Mouse (Mus musculus) hindbrain, embryonic 16.5 days (tissue): ENCODE results near the gene Npas3. TPM values are rescaled to one million over a fixed set of nuclear protein-coding genes. Genes with fewer than 3 reads are reported as not detected.

Source experiments
- ATAC-seq: fragments of 200-750 bp; cut with Nextera tagmentation; 2 replicates; pipeline ENCODE4 v1.8.0; 2017; ENCODE audit warnings: moderate TSS enrichment, moderate library complexity
- H3K27ac ChIP-seq: fragments of 300-500 bp; sonication (generic); 2 replicates; pipeline ENCODE4 v1.5.1; 2014; ENCODE audit warnings: low read depth, mild to moderate bottlenecking, control low read depth, low read length, moderate library complexity
- H3K27me3 ChIP-seq: fragments of 300-500 bp; sonication (generic); replicated peaks from 2 replicates; pipeline ENCODE4 v1.6.1; 2014; ENCODE audit warnings: low read length; ENCODE audit not compliant: control insufficient read depth, insufficient read depth
- H3K36me3 ChIP-seq: fragments of 300-500 bp; sonication (generic); 2 replicates; pipeline ENCODE4 v1.6.1; 2014; ENCODE audit warnings: mild to moderate bottlenecking, low read length, moderate library complexity, mixed read lengths; ENCODE audit not compliant: control insufficient read depth, insufficient read depth
- H3K4me1 ChIP-seq: fragments of 300-500 bp; sonication (generic); 2 replicates; pipeline ENCODE4 v1.6.1; 2014; ENCODE audit warnings: low read depth, low read length; ENCODE audit not compliant: control insufficient read depth, insufficient read depth
- H3K4me2 ChIP-seq: fragments of 300-500 bp; sonication (generic); 2 replicates; pipeline ENCODE4 v1.6.1; 2014; ENCODE audit warnings: mild to moderate bottlenecking, low read length, control low read depth, moderate library complexity
- H3K4me3 ChIP-seq: fragments of 300-500 bp; sonication (generic); 2 replicates; pipeline ENCODE4 v1.5.1; 2014; ENCODE audit warnings: mild to moderate bottlenecking, low read length, control low read depth, moderate library complexity
- H3K9ac ChIP-seq: fragments of 300-500 bp; sonication (generic); 2 replicates; pipeline ENCODE4 v1.6.1; 2014; ENCODE audit warnings: low read depth, mild to moderate bottlenecking, control low read depth, low read length, moderate library complexity
- H3K9me3 ChIP-seq: fragments of 300-500 bp; sonication (generic); 2 replicates; pipeline ENCODE4 v1.6.1; 2014; ENCODE audit warnings: mild to moderate bottlenecking, low read length, moderate library complexity; ENCODE audit not compliant: control insufficient read depth
- WGBS: fragments of 180-500 bp; shearing (Covaris S2); extraction: QIAGEN DNeasy Blood & Tissue Kit; methylation state at CpG from one replicate; pipeline ENCODE4 v1.1.7; 2014; 5-methylcytosine and 5-hydroxymethylcytosine counted together
- polyA plus RNA-seq: library from polyadenylated mRNA; unstranded; fragments of >200 nt; fragmentation: Nextera tagmentation; extraction: Ambion mirVana; gene quantifications from 2 replicates; pipeline ENCODE4 v1.2.1, GENCODE M21; 2015

The Npas3 gene
- polyA plus RNA-seq, 1 experiment from 2014 or later, result 21.4 TPM

DNA sequence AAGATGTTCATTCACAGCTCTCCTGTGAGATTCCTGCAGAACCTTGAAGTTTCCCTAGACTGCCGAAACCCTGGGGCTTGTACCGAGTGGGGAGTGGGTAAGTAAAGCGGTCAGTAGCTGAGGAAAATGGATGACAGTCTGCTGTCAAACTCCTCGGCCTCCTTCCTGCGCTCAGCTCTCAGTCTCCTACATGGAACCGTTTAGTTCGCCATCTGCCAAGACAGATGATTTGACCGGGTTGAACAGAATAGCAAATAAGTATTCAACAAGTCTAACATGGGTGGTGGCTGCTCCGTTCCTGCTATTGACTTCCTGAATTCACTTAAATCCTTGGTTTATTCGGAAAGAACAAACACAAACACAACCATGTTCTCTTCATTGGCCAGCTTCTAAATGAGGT, 541.0 kb downstream of the Npas3 start:
- H3K4me3 ChIP-seq, result no peak overlapping the region
- WGBS, result 68% methylated on average over 10 of the region's 10 CpGs
- no peak overlapping the region for H3K27ac ChIP-seq
- H3K27me3 ChIP-seq, result 0 out of 2 replicates have a peak, but pooled peaks cover 2% of the 10 kb centered on the region
- H3K36me3 ChIP-seq, result no peaks in the 10 kb centered on the region
- no peak for ATAC-seq
- no peaks in the 10 kb centered on the region for H3K9me3 ChIP-seq
- H3K4me2 ChIP-seq, result no peak overlapping the region
- H3K4me1 ChIP-seq, result no peaks in the 10 kb centered on the region; the same call in 1 of the 2 replicates
- H3K9ac ChIP-seq, result no peak overlapping the region

DNA sequence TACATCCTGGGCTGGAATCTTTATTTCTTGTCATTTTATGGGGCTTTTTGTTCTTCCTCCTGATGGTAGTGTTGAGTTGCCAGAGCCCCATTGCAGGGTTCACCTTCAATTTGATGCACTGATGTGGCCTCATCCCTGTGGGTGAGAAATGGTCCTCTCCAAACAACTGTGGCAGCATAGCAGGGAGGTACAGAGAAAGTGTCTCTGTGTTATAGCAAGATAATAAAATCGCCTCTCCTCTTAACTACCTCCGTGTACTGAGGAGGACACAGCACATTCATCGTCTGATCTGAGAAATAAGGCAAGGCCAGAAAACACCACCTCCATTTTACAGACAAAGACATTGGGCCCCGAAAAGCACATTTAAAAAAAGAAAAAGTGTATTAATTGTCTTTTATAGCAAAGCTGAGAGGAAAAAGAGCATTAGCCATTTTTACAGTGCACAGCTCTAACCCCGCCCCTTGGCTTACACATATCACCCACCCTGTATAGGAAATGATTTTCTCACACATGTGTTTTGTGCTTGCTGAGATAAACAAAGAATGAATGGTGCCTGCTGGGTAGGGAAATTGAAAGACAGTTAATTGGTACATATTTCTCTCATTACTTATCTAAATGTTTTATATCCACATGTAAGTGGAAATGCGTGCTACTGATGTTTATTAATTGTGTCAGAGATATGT, 546.4 kb downstream of the Npas3 start:
- no peak overlapping the region for H3K4me3 ChIP-seq
- H3K4me2 ChIP-seq, result no peak overlapping the region
- no peak overlapping the region for H3K27ac ChIP-seq
- H3K9ac ChIP-seq, result no peak overlapping the region
- H3K9me3 ChIP-seq, result no peaks in the 10 kb centered on the region
- no peaks in the 10 kb centered on the region for H3K36me3 ChIP-seq
- 80% methylated on average over 6 of the region's 6 CpGs for WGBS
- no peak for ATAC-seq
- H3K4me1 ChIP-seq, result no peaks in the 10 kb centered on the region; the same call in 1 of the 2 replicates
- H3K27me3 ChIP-seq, result 0 out of 2 replicates have a peak, but pooled peaks cover 2% of the 10 kb centered on the region

DNA sequence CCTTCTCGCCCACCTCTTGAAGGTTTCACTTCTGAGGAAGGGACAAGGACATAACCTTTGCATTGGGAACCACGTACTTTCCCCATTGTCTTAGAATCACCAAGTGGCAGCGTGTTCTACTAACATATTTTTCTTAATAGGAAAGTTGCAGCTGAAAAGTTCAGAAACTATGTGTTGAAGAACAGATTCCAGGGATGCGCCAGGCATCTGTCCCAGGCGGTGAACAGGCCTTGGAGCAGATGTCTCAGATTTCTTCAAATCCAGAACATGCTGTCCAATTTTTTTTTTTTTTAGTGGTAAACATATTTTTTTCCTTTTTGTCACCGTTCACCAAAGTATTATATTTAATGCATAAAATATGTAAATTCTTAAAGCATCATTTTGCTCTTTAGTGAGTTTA, 553.4 kb downstream of the Npas3 start:
- Histone ChIP-seq H3K4me1 (peaks cover 4% of the 10 kb centered on the region; the same call in 1 of the 2 replicates), H3K27ac (no peak overlapping the region), H3K4me2 (no peak overlapping the region), H3K4me3 (no peak overlapping the region), H3K9ac (no peak overlapping the region), H3K9me3 (no peaks in the 10 kb centered on the region), H3K36me3 (no peaks in the 10 kb centered on the region), H3K27me3 (no peaks in the 10 kb centered on the region)
- 77% methylated on average over 6 of the region's 6 CpGs for WGBS
- ATAC-seq, result no peak

DNA sequence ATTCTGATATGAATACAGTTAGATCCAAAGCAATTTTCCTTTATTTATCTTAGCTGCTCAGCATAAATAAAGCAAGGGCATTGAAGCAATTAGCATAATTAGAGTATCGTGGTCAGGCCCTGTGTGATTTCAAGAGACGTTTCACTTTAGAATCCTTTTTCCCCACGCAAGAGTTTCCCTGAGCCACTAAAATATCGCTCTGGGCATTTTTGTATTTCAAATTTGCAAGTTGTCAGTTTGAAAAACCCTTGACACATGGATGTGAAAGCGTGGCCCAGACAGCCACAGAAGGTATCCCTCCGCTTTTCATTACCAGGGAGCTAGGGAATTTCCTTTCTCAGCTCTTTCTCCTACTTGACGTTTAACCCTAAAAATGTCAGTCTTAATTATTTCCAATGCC, 553.9 kb downstream of the Npas3 start:
- 37% methylated on average over 7 of the region's 7 CpGs for WGBS
- H3K4me1 ChIP-seq, result peaks cover 4% of the 10 kb centered on the region; the same call in 1 of the 2 replicates
- no peak overlapping the region for H3K27ac ChIP-seq
- no peaks in the 10 kb centered on the region for H3K9me3 ChIP-seq
- H3K9ac ChIP-seq, result no peak overlapping the region
- H3K27me3 ChIP-seq, result no peaks in the 10 kb centered on the region
- H3K4me2 ChIP-seq, result no peak overlapping the region
- ATAC-seq, result no peak
- no peak overlapping the region for H3K4me3 ChIP-seq
- H3K36me3 ChIP-seq, result no peaks in the 10 kb centered on the region

DNA sequence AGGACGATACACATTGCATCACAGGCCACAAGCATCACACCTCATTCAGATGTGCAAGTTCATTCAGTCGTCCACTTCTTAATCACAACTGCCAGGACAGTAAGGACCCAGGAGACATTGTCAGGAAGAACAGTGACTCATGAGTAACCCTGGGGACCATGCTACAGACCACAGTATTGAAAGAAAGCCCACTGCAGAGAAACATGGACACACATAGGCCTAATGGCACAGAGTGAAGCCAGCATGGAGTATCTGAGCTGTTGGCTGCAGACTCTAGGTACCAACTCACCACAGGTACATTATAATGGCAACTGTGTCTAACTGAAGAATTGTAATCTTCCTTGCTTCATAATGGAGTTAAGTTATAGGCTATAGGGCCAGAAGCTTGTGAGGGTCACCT, 561.6 kb downstream of the Npas3 start:
- no peak overlapping the region for H3K4me2 ChIP-seq
- no peak overlapping the region for H3K9ac ChIP-seq
- no peak for ATAC-seq
- H3K9me3 ChIP-seq, result no peaks in the 10 kb centered on the region
- H3K27me3 ChIP-seq, result no peaks in the 10 kb centered on the region
- WGBS, result 91% methylated on average over 2 of the region's 2 CpGs
- H3K4me3 ChIP-seq, result no peak overlapping the region
- H3K4me1 ChIP-seq, result no peaks in the 10 kb centered on the region
- H3K36me3 ChIP-seq, result no peaks in the 10 kb centered on the region
- H3K27ac ChIP-seq, result no peak overlapping the region

DNA sequence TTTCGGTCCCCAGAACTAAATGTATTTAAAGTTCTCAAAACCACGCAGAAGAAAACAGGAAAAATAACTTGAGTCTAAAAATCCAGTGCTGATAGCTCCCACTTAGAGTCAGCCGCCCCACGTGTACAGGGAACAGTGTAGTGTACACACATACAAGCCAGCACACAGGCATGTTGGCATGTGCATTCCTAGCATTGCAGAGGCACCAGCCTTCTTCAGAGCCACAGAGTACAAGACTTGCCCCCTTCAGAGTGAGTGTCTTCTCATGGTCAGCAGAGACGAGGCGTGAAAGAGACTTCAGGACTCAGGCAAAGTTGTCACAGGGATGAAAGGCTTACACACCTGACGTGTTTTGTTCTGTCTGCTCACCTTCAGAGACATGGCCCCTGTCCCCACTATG, 565.8 kb downstream of the Npas3 start:
- Histone ChIP-seq H3K4me2 (no peak overlapping the region), H3K4me1 (0 out of 2 replicates have a peak, but pooled peaks cover 3% of the 10 kb centered on the region), H3K27me3 (no peaks in the 10 kb centered on the region), H3K9ac (no peak overlapping the region), H3K36me3 (no peaks in the 10 kb centered on the region), H3K27ac (no peak overlapping the region), H3K4me3 (no peak overlapping the region), H3K9me3 (no peaks in the 10 kb centered on the region)
- no peak for ATAC-seq
- WGBS, result 91% methylated on average over 7 of the region's 7 CpGs

DNA sequence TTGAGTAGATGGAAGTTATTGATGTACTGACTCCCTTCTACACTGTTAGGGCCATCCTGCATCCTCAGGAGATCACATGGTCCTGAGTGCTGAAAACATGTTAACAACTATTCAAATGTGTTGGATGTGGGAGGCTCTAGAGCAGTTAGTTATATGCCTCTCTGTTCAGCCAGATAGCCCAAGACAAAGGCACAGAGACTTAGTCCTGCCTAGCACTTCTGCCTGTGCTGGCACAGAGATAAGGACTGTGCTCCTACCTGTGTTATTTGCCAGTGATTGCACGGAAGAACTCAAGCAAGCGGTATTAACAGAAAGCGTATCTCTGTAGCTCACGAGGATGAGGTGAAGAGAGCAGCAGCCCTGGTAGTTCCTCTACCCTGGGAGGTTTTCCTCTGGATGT, 571.5 kb downstream of the Npas3 start:
- WGBS, result 95% methylated on average over 4 of the region's 4 CpGs
- no peaks in the 10 kb centered on the region for H3K36me3 ChIP-seq
- H3K9me3 ChIP-seq, result no peaks in the 10 kb centered on the region
- H3K27ac ChIP-seq, result no peak overlapping the region
- ATAC-seq, result no peak
- H3K4me1 ChIP-seq, result peaks cover 3% of the 10 kb centered on the region; the same call in 1 of the 2 replicates
- no peak overlapping the region for H3K4me2 ChIP-seq
- H3K4me3 ChIP-seq, result no peak overlapping the region
- no peak overlapping the region for H3K9ac ChIP-seq
- H3K27me3 ChIP-seq, result no peaks in the 10 kb centered on the region

DNA sequence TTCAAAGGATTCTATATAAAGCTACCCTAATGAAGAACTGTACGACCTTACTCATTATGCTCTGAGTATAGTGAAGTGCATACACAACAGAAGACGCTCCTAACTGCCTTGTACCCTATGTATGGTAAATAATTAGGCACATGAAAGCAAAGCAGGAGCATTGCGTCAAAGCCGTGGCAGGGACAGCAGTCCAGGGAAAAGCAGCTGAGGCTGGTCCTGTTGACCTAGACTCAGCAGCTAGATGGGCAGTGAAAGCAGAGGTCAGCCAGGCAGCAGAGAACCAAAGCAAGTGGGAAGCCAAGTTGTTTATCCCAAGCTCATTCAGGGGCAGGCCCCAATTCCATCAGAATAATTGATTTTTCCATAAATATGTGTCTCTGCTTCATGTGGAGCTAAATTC, 574.4 kb downstream of the Npas3 start:
- no peak overlapping the region for H3K9ac ChIP-seq
- ATAC-seq, result no peak
- H3K9me3 ChIP-seq, result no peaks in the 10 kb centered on the region
- H3K36me3 ChIP-seq, result no peaks in the 10 kb centered on the region
- H3K4me2 ChIP-seq, result no peak overlapping the region
- no peak overlapping the region for H3K4me3 ChIP-seq
- peaks cover 5% of the 10 kb centered on the region for H3K4me1 ChIP-seq
- WGBS, result 64% methylated on average over 4 of the region's 4 CpGs
- H3K27ac ChIP-seq, result no peak overlapping the region
- no peaks in the 10 kb centered on the region for H3K27me3 ChIP-seq

DNA sequence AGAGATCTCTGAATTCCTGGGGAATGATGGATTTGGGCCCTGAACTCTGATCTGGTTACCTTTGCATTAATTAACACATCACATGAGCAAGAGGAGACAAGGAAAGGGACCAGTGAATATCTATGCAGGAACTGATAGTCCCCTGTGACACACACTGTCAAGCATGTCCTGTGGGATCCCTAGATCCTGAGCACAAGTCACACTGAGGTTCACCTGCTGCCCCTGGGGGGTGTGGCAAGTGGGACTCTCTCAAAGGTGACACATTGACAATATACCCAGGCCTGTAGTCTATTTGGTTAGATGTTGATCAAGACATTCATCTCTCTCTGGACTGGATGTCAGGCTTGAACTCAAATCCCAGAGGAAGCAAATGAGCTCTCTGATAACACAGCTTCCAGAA, 576.8 kb downstream of the Npas3 start:
- Histone ChIP-seq H3K36me3 (no peaks in the 10 kb centered on the region), H3K4me2 (no peak overlapping the region), H3K4me3 (no peak overlapping the region), H3K4me1 (peaks cover 2% of the 10 kb centered on the region), H3K27me3 (no peaks in the 10 kb centered on the region), H3K9ac (no peak overlapping the region), H3K27ac (no peak overlapping the region), H3K9me3 (no peaks in the 10 kb centered on the region)
- no peak for ATAC-seq
